Comparison of ENCODE assay signal across 26 mouse cellular contexts in genomic region chr15:78029938-78030337, GRCm38 (mm10). TPM values are rescaled to one million over a fixed set of nuclear protein-coding genes. Genes with fewer than 3 reads are reported as not detected.
DNase-seq lines count a peak whose midpoint lies in the region; ATAC-seq lines count a peak whose summit lies in the region.
"Had no signal": no experiment of that assay in that cellular context is flagged by ENCODE, and none has a peak within 500 bp of the region (broad histone marks: within the 10 kb centered on the region; RNA-seq: fewer than 3 reads in every experiment).

No protein-coding gene starts in this region.

- no peak overlapping the region for H3K4me2 ChIP-seq in forebrain, embryonic 14.5 days (ENCODE audit: low read length)
- no peak overlapping the region for H3K4me2 ChIP-seq in forebrain, embryonic 12.5 days
- H3K4me2 ChIP-seq: embryonic facial prominence, embryonic 13.5 days; embryonic facial prominence, embryonic 15.5 days; forebrain, embryonic 13.5 days had no signal

- WGBS in forebrain, embryonic 14.5 days, result 71% methylated on average over 8 of the region's 8 CpGs
- WGBS in forebrain, embryonic 12.5 days, result 71% methylated on average over 8 of the region's 8 CpGs

- intact Hi-C loops in left cerebral cortex, postnatal 36 days (cut with DNase I), result no loop called here
- intact Hi-C loops in left cerebral cortex, postnatal 10 days (cut with DNase I), result no loop called here

- H3K27ac ChIP-seq in forebrain, embryonic 14.5 days (ENCODE audit: low read depth, low read length), result no peak overlapping the region
- H3K27ac ChIP-seq in forebrain, embryonic 12.5 days, result no peak overlapping the region
- H3K27ac ChIP-seq: embryonic facial prominence, embryonic 13.5 days; embryonic facial prominence, embryonic 15.5 days; forebrain, embryonic 10.5 days; forebrain, embryonic 13.5 days had no signal

- no peaks in the 10 kb centered on the region for H3K4me1 ChIP-seq in forebrain, embryonic 14.5 days (ENCODE audit: control insufficient read depth, insufficient read depth, low read length)
- H3K4me1 ChIP-seq in forebrain, embryonic 12.5 days, result no peaks in the 10 kb centered on the region
- H3K4me1 ChIP-seq: embryonic facial prominence, embryonic 13.5 days; embryonic facial prominence, embryonic 15.5 days; forebrain, embryonic 10.5 days; forebrain, embryonic 13.5 days had no signal

- H3K9me3 ChIP-seq in forebrain, embryonic 14.5 days (replicated peaks; ENCODE audit: control insufficient read depth, low read length), result no peaks in the 10 kb centered on the region
- H3K9me3 ChIP-seq in forebrain, embryonic 12.5 days, result no peaks in the 10 kb centered on the region
- H3K9me3 ChIP-seq: embryonic facial prominence, embryonic 13.5 days; embryonic facial prominence, embryonic 15.5 days; forebrain, embryonic 10.5 days; forebrain, embryonic 13.5 days; G1E had no signal

- H3K36me3 ChIP-seq in forebrain, embryonic 14.5 days (ENCODE audit: control insufficient read depth, insufficient read depth, low read length), result no peaks in the 10 kb centered on the region
- no peaks in the 10 kb centered on the region for H3K36me3 ChIP-seq in forebrain, embryonic 12.5 days (replicated peaks)
- H3K36me3 ChIP-seq: embryonic facial prominence, embryonic 13.5 days; embryonic facial prominence, embryonic 15.5 days; forebrain, embryonic 10.5 days; G1E had no signal

- H3K9ac ChIP-seq in forebrain, embryonic 14.5 days (ENCODE audit: low read length), result no peak overlapping the region
- H3K9ac ChIP-seq in forebrain, embryonic 12.5 days, result no peak overlapping the region
- H3K9ac ChIP-seq: embryonic facial prominence, embryonic 13.5 days; embryonic facial prominence, embryonic 15.5 days; forebrain, embryonic 13.5 days had no signal

- no peaks in the 10 kb centered on the region for H3K27me3 ChIP-seq in forebrain, embryonic 14.5 days (replicated peaks; ENCODE audit: control insufficient read depth, insufficient read depth, low read length)
- 0 out of 2 replicates have a peak, but pooled peaks cover 3% of the 10 kb centered on the region for H3K27me3 ChIP-seq in forebrain, embryonic 12.5 days
- H3K27me3 ChIP-seq: embryonic facial prominence, embryonic 13.5 days; embryonic facial prominence, embryonic 15.5 days; forebrain, embryonic 13.5 days had no signal

- ATAC-seq in forebrain, embryonic 14.5 days, result no peak
- no peak for ATAC-seq in forebrain, embryonic 12.5 days (ENCODE audit: low FRiP score)
- peak; percentile 45 for ATAC-seq in frontal cortex, adult (ENCODE audit: low TSS enrichment)
- ATAC-seq: activated CD4-positive, CD25-positive, alpha-beta regulatory T cell, adult 4 months; CD4-positive, CD25-positive, alpha-beta regulatory T cell, adult 4 months; forebrain, embryonic 13.5 days; Patski had no signal

- no peak overlapping the region for H3K4me3 ChIP-seq in forebrain, embryonic 14.5 days (ENCODE audit: low read depth, low read length)
- H3K4me3 ChIP-seq in forebrain, embryonic 12.5 days (replicated peaks), result no peak overlapping the region
- H3K4me3 ChIP-seq: embryonic facial prominence, embryonic 13.5 days; embryonic facial prominence, embryonic 15.5 days; erythroblast, embryonic 14.5 days; forebrain, embryonic 10.5 days; forebrain, embryonic 13.5 days had no signal

- DNase-seq in forebrain, embryonic 14.5 days (ENCODE audit: low spot score), result peak; percentile 23
- no peak for DNase-seq in frontal cortex, postnatal 14 days (ENCODE audit: low spot score in 2 of 2)
- DNase-seq in left cerebral cortex, postnatal 36 days (ENCODE audit: low spot score in 2 of 2), result peak; percentile 22 to 33
- no peak for DNase-seq in left cerebral cortex, postnatal 10 days (ENCODE audit: extremely low spot score in 1 of 2, low spot score in 2 of 2)
- DNase-seq in right cerebral cortex, postnatal 4 days, result peak; percentile 22
- DNase-seq in right cerebral cortex, postnatal 36 days (ENCODE audit: low spot score in 2 of 2), result no peak
- DNase-seq: adrenal gland, adult 8-10 months; adrenal gland, postnatal 36 days; B cell, adult 2 months; cerebellum, adult 11 months; cerebellum, adult 18-20 months; cerebellum, adult 8-10 months; cerebellum, adult 9-11 months; cerebellum, postnatal 14 days; cerebellum, postnatal 36 days had no signal

RNA-seq across cellular contexts. Expression of gene Eif3d, which starts 59.3 kb away (rescaled TPM):
- 167 and 199 TPM in 2 replicates for polyA plus RNA-seq in forebrain, embryonic 14.5 days (2014; fragmentation: Nextera tagmentation; extraction: Ambion mirVana)
- polyA plus RNA-seq in forebrain, embryonic 12.5 days (2016; fragmentation: Nextera tagmentation; extraction: Ambion mirVana), result 219 and 234 TPM in 2 replicates
- total RNA-seq in left cerebral cortex, postnatal 36 days (2021), result 100 to 1,000 TPM in 1 of 2 experiments, 10 to 100 TPM in 1; 94.5 to 104 TPM
- total RNA-seq in left cerebral cortex, postnatal 10 days (2021), result 100 to 1,000 TPM; 115 to 116 TPM

Comparison
In these comparisons a context has a peak if more than half of its experiments do, and no peak if none do; other contexts are left out.
1. DNase-seq: peak in forebrain, embryonic 14.5 days (single experiment), left cerebral cortex, postnatal 36 days (2 of 2) and right cerebral cortex, postnatal 4 days (single experiment); none in frontal cortex, postnatal 14 days (0 of 2), left cerebral cortex, postnatal 10 days (0 of 2) and right cerebral cortex, postnatal 36 days (0 of 2).